Mouse (Mus musculus): ENCODE measurements around the gene Ncf1.

DNA sequence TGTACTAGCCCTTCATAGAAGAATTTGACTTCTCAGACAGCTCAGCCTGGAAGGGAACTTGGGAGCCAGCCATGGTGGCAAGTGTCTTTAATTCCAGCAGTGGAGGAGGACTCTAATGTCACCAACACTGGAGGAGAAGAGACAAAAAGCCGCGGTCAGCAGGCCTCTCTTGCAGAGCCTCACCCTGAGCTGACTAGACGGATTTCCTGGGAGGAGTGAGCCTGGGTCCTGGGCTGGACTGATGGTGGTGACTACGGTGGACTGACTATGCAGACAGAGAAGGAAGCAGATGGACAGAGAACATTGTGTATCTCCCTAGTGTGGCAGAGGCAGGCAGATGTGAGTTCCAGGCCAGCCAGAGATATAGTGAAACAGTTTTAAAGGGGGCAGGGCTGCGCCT is 2.0 kb upstream of the Ncf1 start:
- TF ChIP-seq POLR2A (IDR thresholded peaks at IDR 0.05; ENCODE audit: borderline replicate concordance, extremely low read depth, insufficient read depth, insufficient read length, poor library complexity, severe bottlenecking), result no peak
- no peak for TF ChIP-seq CTCF (IDR thresholded peaks at IDR 0.05; ENCODE audit: borderline replicate concordance, extremely low read depth, insufficient read depth, insufficient read length)
